15 mouse cellular contexts compared by ENCODE assay signal in the genomic region with DNA sequence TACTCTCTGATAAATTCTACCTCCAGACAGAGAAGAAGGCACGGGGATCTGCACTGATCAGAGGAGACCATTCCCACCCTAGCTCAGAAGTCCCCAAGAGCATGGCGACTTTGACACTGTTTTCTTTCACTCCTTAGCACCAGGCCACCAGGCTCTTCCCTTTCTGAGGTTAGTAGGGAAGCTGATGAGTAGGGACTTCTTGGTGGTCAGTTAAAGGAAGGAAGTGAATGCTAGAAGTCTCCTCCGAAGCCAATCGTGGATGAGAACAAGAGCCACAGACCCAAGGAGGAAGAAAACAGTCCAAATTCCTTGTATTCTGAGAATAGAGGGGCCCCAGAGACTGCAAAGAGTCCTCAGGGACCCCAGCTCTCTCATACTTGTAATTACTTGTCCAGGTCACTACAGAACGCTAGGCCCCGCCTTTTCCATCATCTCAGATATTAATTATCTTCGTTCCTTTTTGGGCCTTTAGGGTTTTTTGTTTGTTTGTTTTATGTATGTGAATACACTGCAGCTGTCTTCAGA. TPM values are rescaled to one million over a fixed set of nuclear protein-coding genes. Genes with fewer than 3 reads are reported as not detected.
DNase-seq lines count a peak whose midpoint lies in the region; ATAC-seq lines count a peak whose summit lies in the region.
"Had no signal": no experiment of that assay in that cellular context is flagged by ENCODE, and none has a peak within 500 bp of the region (broad histone marks: within the 10 kb centered on the region; RNA-seq: fewer than 3 reads in every experiment).

No protein-coding gene starts in this region.

- intact Hi-C loops in heart, postnatal 14 days (cut with DNase I): no loop called here

- peak; percentile 95 for DNase-seq in heart, adult 11 months
- no peak for DNase-seq in heart, postnatal 14 days
- peak; percentile 56 for DNase-seq in 416B (ENCODE audit: low read depth)
- no peak for DNase-seq in left cerebral cortex, adult 8-10 months (ENCODE audit: low spot score in 2 of 2)
- DNase-seq in spleen, postnatal 14 days (ENCODE audit: low spot score in 2 of 2): no peak
- DNase-seq: adrenal gland, adult 2 months; adrenal gland, postnatal 25 days; cerebellum, adult 2 months; cerebellum, postnatal 10 days; forebrain, postnatal 0 days; kidney, adult 9 months had no signal

- ATAC-seq in common myeloid progenitor, adult 5-6 weeks (replicated peaks; ENCODE audit: low read depth, poor library complexity, severe bottlenecking): peak; percentile 84
- ATAC-seq in megakaryocyte, adult 5-6 weeks (ENCODE audit: poor library complexity, severe bottlenecking): peak; percentile 80
- ATAC-seq: forebrain, embryonic 13.5 days; forebrain, postnatal 0 days; intestine, postnatal 0 days had no signal

RNA-seq across cellular contexts. Expression of a gene that starts 46.9 kb away (rescaled TPM):
- 10 to 100 TPM; 36.9 to 45.4 TPM for total RNA-seq in heart, postnatal 14 days (2021)
- total RNA-seq in common myeloid progenitor, adult 5-6 weeks (2017): 551 and 575 TPM in 2 replicates
- total RNA-seq in megakaryocyte, adult 5-6 weeks (2015): 3,528 and 3,668 TPM in 2 replicates
- 1,567 and 1,601 TPM in 2 replicates for total RNA-seq in megakaryocyte, adult 5-6 weeks (2017)
- total RNA-seq in left cerebral cortex, adult 8-10 months (2022): 10 to 100 TPM; 16.0 to 24.1 (median 19.6) TPM

Comparison
In these comparisons a context has a peak if more than half of its experiments do, and no peak if none do; other contexts are left out.
1. DNase-seq: peak in heart, adult 11 months (single experiment) and 416B (single experiment); none in heart, postnatal 14 days (0 of 2), left cerebral cortex, adult 8-10 months (0 of 2) and spleen, postnatal 14 days (0 of 2).
2. RNA of a gene that starts 46.9 kb away (total RNA-seq): 1,567 to 3,668 TPM in megakaryocyte, adult 5-6 weeks and 551 to 575 TPM in common myeloid progenitor, adult 5-6 weeks; 36.9 to 45.4 TPM in heart, postnatal 14 days and 16.0 to 24.1 TPM in left cerebral cortex, adult 8-10 months; every median in the first group is over 10 times any median in the second.